Mouse (Mus musculus): ENCODE results near the gene Krtap14. TPM values are rescaled to one million over a fixed set of nuclear protein-coding genes. Genes with fewer than 3 reads are reported as not detected.

Gene Krtap14
- total RNA-seq (2012; rRNA removed) (not detected in 2 replicates), total RNA-seq (2014; rRNA removed) (not detected in 2 replicates), polyA plus RNA-seq (2012; ENCODE audit: insufficient read length, low read depth) (not detected in 2 replicates)

GRCm38 (mm10) chr16:88826095-88826652, at the start of gene Krtap14:
Gene Krtap14 (minus strand): TSS chr16:88826145.
- in situ Hi-C loops (cut with MboI; ENCODE audit: low pct_ligation_motif_present, low pct_unique_long_range_greater_than_20kb, low sequenced_read_pairs) (no loop called here), dilution Hi-C loops (cut with MboI; ENCODE audit: extremely low pct_ligation_motif_present, extremely low pct_unique_long_range_greater_than_20kb, low sequenced_read_pairs) (no loop called here)
- H3K79me2 ChIP-seq (replicated peaks; ENCODE audit: control insufficient read depth, extremely low read depth, insufficient read depth, poor library complexity, severe bottlenecking), result no peaks in the 10 kb centered on the region
- TF ChIP-seq MYC (IDR thresholded peaks at IDR 0.05; ENCODE audit: low read depth, low read length) (no peak), E2F4 (IDR thresholded peaks at IDR 0.05; ENCODE audit: insufficient replicate concordance, low read depth, low read length) (no peak), MAX (IDR thresholded peaks at IDR 0.05; ENCODE audit: low read length) (no peak), PAX5 (IDR thresholded peaks at IDR 0.05; ENCODE audit: low read length) (no peak), TBP (conservative IDR thresholded peaks at IDR 0.05; ENCODE audit: low read depth, low read length) (no peak), BHLHE40 (IDR thresholded peaks at IDR 0.05; ENCODE audit: low read depth, low read length) (no peak), ETS1 (conservative IDR thresholded peaks at IDR 0.05; ENCODE audit: low read depth, low read length) (no peak), KAT2A (IDR thresholded peaks at IDR 0.05; ENCODE audit: insufficient replicate concordance, low read length) (no peak), USF1 (IDR thresholded peaks at IDR 0.05; ENCODE audit: low read depth, low read length) (no peak), UBTF (IDR thresholded peaks at IDR 0.05; ENCODE audit: low read depth, low read length) (no peak), MAFK (IDR thresholded peaks at IDR 0.05; ENCODE audit: insufficient replicate concordance, low read length) (no peak), MAZ (IDR thresholded peaks at IDR 0.05; ENCODE audit: low read depth, low read length) (no peak), JUND (conservative IDR thresholded peaks at IDR 0.05; ENCODE audit: low read depth, low read length) (no peak), IRF4 (IDR thresholded peaks at IDR 0.05; ENCODE audit: low read depth, low read length) (no peak), TCF12 (IDR thresholded peaks at IDR 0.05; ENCODE audit: low read depth, low read length) (no peak), MXI1 (IDR thresholded peaks at IDR 0.05; ENCODE audit: low read depth, low read length) (no peak), GABPA (IDR thresholded peaks at IDR 0.05; ENCODE audit: insufficient replicate concordance, low read depth, low read length) (no peak), ELF1 (IDR thresholded peaks at IDR 0.05; ENCODE audit: low read depth, low read length) (no peak), HCFC1 (IDR thresholded peaks at IDR 0.05; ENCODE audit: low read depth, low read length) (no peak), ZNF384 (IDR thresholded peaks at IDR 0.05; ENCODE audit: low read depth, low read length) (no peak)
- no peaks in the 10 kb centered on the region for H3K36me3 ChIP-seq (replicated peaks in 1 of 2; ENCODE audit: control insufficient read depth in 1 of 2, insufficient read depth in 1 of 2, low read length in 1 of 2)
- no peaks in the 10 kb centered on the region for H3K4me1 ChIP-seq (ENCODE audit: control insufficient read depth in 1 of 2, insufficient read depth in 2 of 2)
- DNase-seq (ENCODE audit: extremely low read depth), result no peak
- H3K9ac ChIP-seq (ENCODE audit: insufficient read depth, low read depth), result no peak within 1 kb of the TSS
- H3K4me2 ChIP-seq (ENCODE audit: insufficient read depth, low read depth, poor library complexity, severe bottlenecking), result no peak within 1 kb of the TSS
- no peaks in the 10 kb centered on the region for H3K27me3 ChIP-seq (replicated peaks)
- peaks cover 46% of the 10 kb centered on the region for H3K9me3 ChIP-seq (replicated peaks; ENCODE audit: low read length)
- H3K27ac ChIP-seq (ENCODE audit: insufficient read depth, low read depth), result no peak within 1 kb of the TSS
- H3K4me3 ChIP-seq (replicated peaks in 1 of 3; ENCODE audit: low read depth in 2 of 3, low read length in 2 of 3, poor library complexity in 1 of 3), result no peak within 1 kb of the TSS

- Histone ChIP-seq H3K9me3 (replicated peaks; ENCODE audit: low read length) (peaks cover 14% of the 10 kb centered on the region), H3K27ac (ENCODE audit: insufficient read depth, low read depth) (no peak within 1 kb of the TSS), H3K4me2 (ENCODE audit: insufficient read depth, low read depth, poor library complexity, severe bottlenecking) (no peak within 1 kb of the TSS), H3K4me1 (ENCODE audit: control insufficient read depth in 1 of 2, insufficient read depth in 2 of 2) (no peaks in the 10 kb centered on the region), H3K79me2 (replicated peaks; ENCODE audit: control insufficient read depth, extremely low read depth, insufficient read depth, poor library complexity, severe bottlenecking) (no peaks in the 10 kb centered on the region), H3K9ac (ENCODE audit: insufficient read depth, low read depth) (no peak within 1 kb of the TSS), H3K4me3 (replicated peaks in 1 of 3; ENCODE audit: low read depth in 2 of 3, low read length in 2 of 3, poor library complexity in 1 of 3) (no peak within 1 kb of the TSS), H3K27me3 (replicated peaks) (no peaks in the 10 kb centered on the region), H3K36me3 (replicated peaks in 1 of 2; ENCODE audit: control insufficient read depth in 1 of 2, insufficient read depth in 1 of 2, low read length in 1 of 2) (no peaks in the 10 kb centered on the region)
- TF ChIP-seq SIN3A (IDR thresholded peaks at IDR 0.05; ENCODE audit: low read length) (no peak), NELFE (IDR thresholded peaks at IDR 0.05; ENCODE audit: low read depth, low read length) (no peak), MYC (IDR thresholded peaks at IDR 0.05; ENCODE audit: low read depth, low read length) (no peak), CTCF (conservative IDR thresholded peaks at IDR 0.05 in 1 of 2, IDR thresholded peaks at IDR 0.05 in 1 of 2; ENCODE audit: low read depth in 2 of 2, low read length in 2 of 2) (no peak), POLR2AphosphoS2 (IDR thresholded peaks at IDR 0.05; ENCODE audit: low read depth, low read length) (no peak), ETS1 (conservative IDR thresholded peaks at IDR 0.05; ENCODE audit: low read depth, low read length) (no peak), MXI1 (IDR thresholded peaks at IDR 0.05; ENCODE audit: low read depth, low read length) (no peak)
- in situ Hi-C loops (cut with MboI; ENCODE audit: low pct_ligation_motif_present, low pct_unique_long_range_greater_than_20kb, low sequenced_read_pairs), result no loop called here
- DNase-seq (ENCODE audit: extremely low read depth), result no peak
- dilution Hi-C loops (cut with MboI; ENCODE audit: extremely low pct_ligation_motif_present, extremely low pct_unique_long_range_greater_than_20kb, low sequenced_read_pairs), result no loop called here
Observed at GRCm38 (mm10) chr16:88874169-88874568, 48.2 kb upstream of the Krtap14 start, which contains the start of gene Krtap19-2. Gene Krtap19-2 (minus strand): TSS chr16:88874269.
